Comparison of ENCODE assay signal across 10 mouse cellular contexts in the genomic region with DNA sequence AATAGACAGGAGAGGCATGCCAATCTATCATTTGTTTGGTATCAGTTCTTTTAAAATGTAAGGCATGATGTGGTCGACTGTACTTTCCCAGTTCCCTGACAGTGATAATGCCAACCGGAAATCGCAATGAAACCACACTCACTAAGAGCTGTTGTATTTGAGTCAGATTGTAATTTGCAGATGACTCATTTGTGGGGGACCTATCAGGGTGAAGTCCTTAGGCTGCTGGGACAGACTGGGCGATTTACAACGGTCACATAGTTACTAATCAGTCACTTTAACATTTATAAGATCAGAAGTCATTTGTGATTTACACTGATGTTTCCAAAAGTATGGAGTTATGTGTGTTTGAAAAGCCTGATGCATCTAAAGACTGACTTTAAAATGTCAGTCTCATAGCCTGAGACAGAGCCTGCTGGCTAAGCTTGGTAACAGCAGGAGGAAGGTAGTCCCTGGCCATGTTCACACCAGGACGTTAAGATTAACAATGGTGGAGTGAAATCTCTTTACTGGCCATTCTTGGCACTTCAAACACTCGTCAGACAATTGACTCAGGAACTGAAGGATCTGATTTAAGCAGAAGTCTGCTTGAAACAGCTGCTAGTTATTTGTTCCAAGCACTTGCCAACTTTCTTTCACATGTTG.
A peak's percentile ranks its signal among the peaks of the same experiment; 100 is the strongest.
DNase-seq lines count a peak whose midpoint lies in the region; ATAC-seq and TF ChIP-seq lines count a peak whose summit lies in the region.
"Had no signal": no experiment of that assay in that cellular context is flagged by ENCODE, and none has a peak within 500 bp of the region (broad histone marks: within the 10 kb centered on the region; RNA-seq: fewer than 3 reads in every experiment).

No protein-coding gene starts in this region.

- TF ChIP-seq CTCF in small intestine, adult 2 months (IDR thresholded peaks at IDR 0.05; ENCODE audit: extremely low read depth, insufficient read length, insufficient replicate concordance, low read depth, low read length) = no peak

- intact Hi-C loops in heart, postnatal 25 days (cut with DNase I) = loop anchor here (10.0 kb wide), 1 partner anchor 54 kb away; no protein-coding TSS in a partner anchor

- TF ChIP-seq POLR2A in small intestine, adult 2 months (IDR thresholded peaks at IDR 0.05; ENCODE audit: low read depth, low read length) = no peak

- no peaks in the 10 kb centered on the region for H3K9me3 ChIP-seq in midbrain, embryonic 12.5 days
- H3K9me3 ChIP-seq in midbrain, embryonic 16.5 days (replicated peaks; ENCODE audit: control insufficient read depth, low read length, poor library complexity, severe bottlenecking) = no peaks in the 10 kb centered on the region
- H3K9me3 ChIP-seq in neural tube, embryonic 15.5 days (replicated peaks) = no peaks in the 10 kb centered on the region
- H3K9me3 ChIP-seq: embryonic facial prominence, embryonic 12.5 days; lung, embryonic 15.5 days had no signal

- no peaks in the 10 kb centered on the region for H3K36me3 ChIP-seq in midbrain, embryonic 12.5 days
- H3K36me3 ChIP-seq in midbrain, embryonic 16.5 days (ENCODE audit: control insufficient read depth, insufficient read depth, low read length) = no peaks in the 10 kb centered on the region
- peaks cover 29% of the 10 kb centered on the region for H3K36me3 ChIP-seq in small intestine, adult 2 months (ENCODE audit: control insufficient read depth, insufficient read depth, low read length)
- H3K36me3 ChIP-seq in neural tube, embryonic 15.5 days = no peaks in the 10 kb centered on the region
- H3K36me3 ChIP-seq: embryonic facial prominence, embryonic 12.5 days; lung, embryonic 15.5 days had no signal

- peaks cover 3% of the 10 kb centered on the region; the same call in 1 of the 2 replicates for H3K4me1 ChIP-seq in midbrain, embryonic 12.5 days
- H3K4me1 ChIP-seq in midbrain, embryonic 16.5 days (ENCODE audit: control insufficient read depth, insufficient read depth, low read length) = no peaks in the 10 kb centered on the region
- peaks cover 12% of the 10 kb centered on the region; the same call in 1 of the 2 replicates for H3K4me1 ChIP-seq in small intestine, adult 2 months (ENCODE audit: control insufficient read depth, insufficient read depth, insufficient read length, low read length)
- no peaks in the 10 kb centered on the region for H3K4me1 ChIP-seq in neural tube, embryonic 15.5 days

- H3K4me2 ChIP-seq in midbrain, embryonic 12.5 days (replicated peaks) = no peak overlapping the region
- no peak overlapping the region for H3K4me2 ChIP-seq in midbrain, embryonic 16.5 days (ENCODE audit: low read length)
- H3K4me2 ChIP-seq in neural tube, embryonic 15.5 days = no peak overlapping the region
- H3K4me2 ChIP-seq: embryonic facial prominence, embryonic 12.5 days; lung, embryonic 15.5 days had no signal

- H3K9ac ChIP-seq in midbrain, embryonic 12.5 days (replicated peaks) = no peak overlapping the region
- no peak overlapping the region for H3K9ac ChIP-seq in midbrain, embryonic 16.5 days (ENCODE audit: low read depth, low read length)
- H3K9ac ChIP-seq in neural tube, embryonic 15.5 days (replicated peaks) = no peak overlapping the region
- H3K9ac ChIP-seq: embryonic facial prominence, embryonic 12.5 days; lung, embryonic 15.5 days had no signal

- 38% methylated on average over 7 of the region's 7 CpGs for WGBS in midbrain, embryonic 12.5 days
- 31% methylated on average over 7 of the region's 7 CpGs for WGBS in midbrain, embryonic 16.5 days
- 17% methylated on average over 7 of the region's 7 CpGs for WGBS in small intestine, adult 2 months
- WGBS in neural tube, embryonic 15.5 days = 32% methylated on average over 7 of the region's 7 CpGs

- peak; percentile 56; the same call in 1 of the 2 replicates for ATAC-seq in midbrain, embryonic 12.5 days (ENCODE audit: low FRiP score, low read depth)
- no peak for ATAC-seq in midbrain, embryonic 16.5 days
- no peak for ATAC-seq in neural tube, embryonic 15.5 days (ENCODE audit: low FRiP score)

- no peak overlapping the region for H3K27ac ChIP-seq in midbrain, embryonic 12.5 days (replicated peaks)
- no peak overlapping the region for H3K27ac ChIP-seq in midbrain, embryonic 16.5 days (ENCODE audit: low read length)
- peak overlapping the region; percentile 69; the same call in 1 of the 2 replicates for H3K27ac ChIP-seq in small intestine, adult 2 months (ENCODE audit: insufficient read depth, low read depth, low read length)
- H3K27ac ChIP-seq in neural tube, embryonic 15.5 days (replicated peaks) = no peak overlapping the region
- H3K27ac ChIP-seq: embryonic facial prominence, embryonic 12.5 days; lung, embryonic 15.5 days had no signal

- peak; percentile 65 for DNase-seq in heart, adult 11 months
- no peak for DNase-seq in heart, postnatal 25 days (ENCODE audit: low spot score)
- peak; percentile 52 for DNase-seq in fibroblast of lung, adult 2 months (ENCODE audit: low read depth)
- DNase-seq in adrenal gland, adult 8-10 months = no peak

- H3K27me3 ChIP-seq in midbrain, embryonic 12.5 days = no peaks in the 10 kb centered on the region
- no peaks in the 10 kb centered on the region for H3K27me3 ChIP-seq in midbrain, embryonic 16.5 days (ENCODE audit: control insufficient read depth, insufficient read depth, low read depth, low read length)
- H3K27me3 ChIP-seq in small intestine, adult 2 months (ENCODE audit: control insufficient read depth, insufficient read depth, low read length) = no peaks in the 10 kb centered on the region
- no peaks in the 10 kb centered on the region for H3K27me3 ChIP-seq in neural tube, embryonic 15.5 days (replicated peaks)
- H3K27me3 ChIP-seq: embryonic facial prominence, embryonic 12.5 days; lung, embryonic 15.5 days had no signal

- no peak overlapping the region for H3K4me3 ChIP-seq in midbrain, embryonic 12.5 days
- H3K4me3 ChIP-seq in midbrain, embryonic 16.5 days (ENCODE audit: low read depth, low read length) = no peak overlapping the region
- no peak overlapping the region for H3K4me3 ChIP-seq in small intestine, adult 2 months (ENCODE audit: low read depth, low read length)
- no peak overlapping the region for H3K4me3 ChIP-seq in neural tube, embryonic 15.5 days (replicated peaks)
- H3K4me3 ChIP-seq: embryonic facial prominence, embryonic 12.5 days; lung, embryonic 15.5 days had no signal

Comparison
In these comparisons a context has a peak if more than half of its experiments do, and no peak if none do; other contexts are left out.
1. DNase-seq: peak in heart, adult 11 months (single experiment) and fibroblast of lung, adult 2 months (single experiment); none in heart, postnatal 25 days (single experiment) and adrenal gland, adult 8-10 months (single experiment).